Mouse (Mus musculus) ovary, postnatal 14 days (tissue): Measurements from ENCODE around the gene Pld1.

Experiments
- DNase-seq: peaks from one replicate; pipeline ENCODE4 v3.0.0; 2022; ENCODE audit warnings: low spot score

Gene Pld1

GRCm38 (mm10) chr3:28158916-28159315 lies 220.4 kb downstream of the Pld1 start:
- no peak for DNase-seq

- DNase-seq = no peak
Measured at GRCm38 (mm10) chr3:28162346-28162745, 223.9 kb downstream of the Pld1 start.

- DNase-seq = no peak
Measured at GRCm38 (mm10) chr3:28164678-28165077, 226.2 kb downstream of the Pld1 start.

- DNase-seq = peak; percentile 51
Measured at GRCm38 (mm10) chr3:28165598-28165997, 227.1 kb downstream of the Pld1 start.

- no peak for DNase-seq
Measured at GRCm38 (mm10) chr3:28167796-28168505, 229.5 kb downstream of the Pld1 start.

- DNase-seq = peak; percentile 22
Measured at GRCm38 (mm10) chr3:28170911-28171618, 232.6 kb downstream of the Pld1 start.

GRCm38 (mm10) chr3:28175997-28176967 lies 237.8 kb downstream of the Pld1 start:
- DNase-seq = peak; percentile 12

- DNase-seq = no peak
Measured at GRCm38 (mm10) chr3:28178333-28178732, 239.8 kb downstream of the Pld1 start.
